Mouse (Mus musculus): ENCODE data around the gene Rbms1. TPM values are rescaled to one million over a fixed set of nuclear protein-coding genes. Genes with fewer than 3 reads are reported as not detected.

Rbms1 gene
- polyA plus RNA-seq, 1 experiment, result 252 TPM

DNA sequence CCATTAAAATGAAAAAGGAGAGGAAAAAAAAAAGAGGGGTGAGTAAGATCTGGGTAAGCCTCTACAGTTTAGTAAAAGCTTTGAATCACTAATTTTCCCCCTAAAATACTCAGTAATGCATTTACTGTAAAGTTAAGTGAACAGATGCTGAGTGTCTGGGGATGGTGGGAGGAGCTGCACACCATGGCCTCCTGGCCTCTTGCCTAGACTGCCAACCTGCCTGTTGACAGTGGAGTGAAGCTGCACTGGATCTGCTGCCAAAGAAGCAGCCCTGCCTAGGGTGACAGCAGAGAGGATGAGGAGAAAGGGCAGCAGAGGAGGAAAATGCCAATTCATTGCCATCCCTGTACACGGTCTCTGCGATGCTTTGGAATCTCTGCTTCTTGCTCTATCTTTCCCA, 99.2 kb downstream of the Rbms1 start:
- DNase-seq, result no peak
- peaks cover 38% of the 10 kb centered on the region for H3K4me1 ChIP-seq (ENCODE audit: control insufficient read depth, insufficient read depth, low read length)
- TF ChIP-seq POLR2A (IDR thresholded peaks at IDR 0.05; ENCODE audit: borderline replicate concordance, extremely low read depth, low read depth, low read length) (no peak), CTCF (IDR thresholded peaks at IDR 0.05; ENCODE audit: insufficient read depth, low read length) (no peak)
- 48% methylated on average over 2 of the region's 2 CpGs for WGBS
- no peak overlapping the region for H3K4me3 ChIP-seq (replicated peaks; ENCODE audit: extremely low read depth, low read depth, low read length)

DNA sequence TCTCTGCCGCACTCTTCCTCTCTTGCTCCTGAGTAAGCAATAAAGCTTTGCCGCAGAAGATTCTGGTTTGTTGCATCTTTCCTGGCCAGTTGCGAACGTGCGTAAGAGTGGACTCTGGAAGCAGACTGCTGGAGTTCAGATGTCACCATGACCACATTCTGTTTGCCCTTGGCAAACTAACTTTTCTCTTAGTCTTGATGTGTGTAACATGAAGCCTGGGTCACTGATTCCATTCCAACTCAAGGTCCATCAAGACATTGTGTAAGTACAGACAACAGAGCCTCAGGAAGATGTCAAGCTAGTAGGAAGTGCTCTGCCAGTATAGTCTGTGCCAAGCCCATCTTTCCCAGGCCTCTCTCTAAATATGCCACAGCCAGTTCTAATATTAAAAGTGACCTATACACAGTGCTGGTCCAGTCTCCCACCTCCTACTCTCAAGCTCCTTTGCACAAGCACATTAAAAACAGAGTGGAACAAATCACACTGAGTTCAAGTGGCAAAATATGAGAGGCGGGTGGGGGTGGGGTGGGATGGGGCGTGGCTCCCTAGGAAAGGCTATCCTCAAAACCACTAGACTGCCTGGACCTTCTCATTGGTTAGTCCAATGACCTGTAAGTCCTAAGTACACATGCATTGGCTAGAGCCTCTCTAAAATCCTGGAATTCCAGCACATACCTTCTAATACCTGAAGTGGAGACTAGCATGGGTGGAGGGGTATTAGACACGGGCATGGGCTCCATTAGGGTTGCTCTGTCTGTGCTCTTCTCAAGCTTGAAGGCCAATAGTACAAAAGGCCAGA, 99.9 kb downstream of the Rbms1 start:
- no peak for DNase-seq
- no peak for TF ChIP-seq CTCF (IDR thresholded peaks at IDR 0.05; ENCODE audit: insufficient read depth, low read length)
- H3K4me3 ChIP-seq (replicated peaks; ENCODE audit: extremely low read depth, low read depth, low read length), result no peak overlapping the region
- peaks cover 33% of the 10 kb centered on the region for H3K4me1 ChIP-seq (ENCODE audit: control insufficient read depth, insufficient read depth, low read length)
- 68% methylated on average over 8 of the region's 8 CpGs for WGBS

DNA sequence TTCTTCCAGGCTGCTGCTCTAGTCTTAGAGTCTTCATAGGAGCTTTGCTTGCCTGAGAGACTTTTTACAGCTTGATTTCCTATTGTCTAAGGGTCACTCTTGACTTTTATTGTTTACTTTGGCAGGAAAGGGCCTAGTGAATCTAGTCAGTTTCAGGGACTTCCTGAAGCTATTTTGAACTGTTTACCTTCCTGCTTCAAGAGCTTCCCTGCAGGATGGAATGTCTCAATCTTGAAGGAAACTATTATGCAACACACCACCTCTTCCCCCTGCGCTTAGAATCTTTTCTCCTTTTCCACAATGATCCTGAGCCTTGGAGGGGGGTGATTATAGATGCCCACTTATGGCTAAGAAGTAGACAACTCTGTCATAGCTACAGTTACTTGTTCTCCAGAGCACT, 104.9 kb downstream of the Rbms1 start:
- TF ChIP-seq POLR2A (IDR thresholded peaks at IDR 0.05; ENCODE audit: borderline replicate concordance, extremely low read depth, low read depth, low read length) (no peak), CTCF (IDR thresholded peaks at IDR 0.05; ENCODE audit: insufficient read depth, low read length) (no peak)
- Histone ChIP-seq H3K4me3 (replicated peaks; ENCODE audit: extremely low read depth, low read depth, low read length) (no peak overlapping the region), H3K4me1 (ENCODE audit: control insufficient read depth, insufficient read depth, low read length) (peaks cover 17% of the 10 kb centered on the region)
- 34% methylated on average over 1 of the region's 1 CpGs for WGBS
- DNase-seq, result no peak

DNA sequence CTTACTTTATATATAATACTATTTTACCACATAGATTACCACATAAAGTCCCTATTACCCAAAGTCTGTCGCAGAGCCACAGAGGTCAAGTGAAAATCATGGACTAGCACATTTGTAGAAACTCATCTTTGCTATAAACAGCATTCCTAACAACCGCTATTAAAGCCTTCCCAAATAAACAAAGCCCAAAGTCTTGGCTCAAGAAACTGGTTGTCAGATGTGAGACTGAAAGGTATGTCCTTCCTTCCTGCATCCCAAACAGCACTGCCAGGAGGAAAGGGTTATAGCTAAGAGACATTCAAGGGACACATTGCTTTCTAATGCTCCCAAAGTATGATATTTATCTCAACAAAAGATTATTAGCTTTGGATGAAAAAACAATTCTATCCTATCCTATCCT, 106.9 kb downstream of the Rbms1 start:
- WGBS, result 31% methylated on average over 2 of the region's 2 CpGs
- TF ChIP-seq CTCF (IDR thresholded peaks at IDR 0.05; ENCODE audit: insufficient read depth, low read length), result no peak
- TF ChIP-seq POLR2A (IDR thresholded peaks at IDR 0.05; ENCODE audit: borderline replicate concordance, extremely low read depth, low read depth, low read length), result no peak
- no peak overlapping the region for H3K4me3 ChIP-seq (replicated peaks; ENCODE audit: extremely low read depth, low read depth, low read length)
- peaks cover 22% of the 10 kb centered on the region for H3K4me1 ChIP-seq (ENCODE audit: control insufficient read depth, insufficient read depth, low read length)
- no peak for DNase-seq

DNA sequence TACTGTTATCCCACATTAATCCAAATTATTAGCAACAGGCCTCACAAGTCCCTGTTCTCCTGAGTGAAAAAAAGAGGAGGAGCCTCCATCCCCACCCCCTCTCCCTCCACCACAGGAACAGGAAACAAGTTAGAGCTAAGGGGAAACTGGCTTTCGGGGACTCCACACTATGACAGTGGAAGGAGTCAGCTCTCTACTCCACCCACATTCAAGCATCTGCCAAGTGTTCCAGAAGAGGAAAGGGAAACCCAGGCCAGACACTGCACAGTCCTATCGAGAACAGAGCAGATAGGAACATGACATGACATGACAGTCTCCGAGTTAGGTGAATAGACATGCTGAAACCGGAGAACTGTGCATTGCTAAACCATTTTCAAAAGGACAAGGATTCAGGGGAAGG, 108.0 kb downstream of the Rbms1 start:
- no peak for DNase-seq
- H3K4me3 ChIP-seq (replicated peaks; ENCODE audit: extremely low read depth, low read depth, low read length), result no peak overlapping the region
- 6% methylated on average over 4 of the region's 4 CpGs for WGBS
- TF ChIP-seq CTCF (IDR thresholded peaks at IDR 0.05; ENCODE audit: insufficient read depth, low read length) (no peak), POLR2A (IDR thresholded peaks at IDR 0.05; ENCODE audit: borderline replicate concordance, extremely low read depth, low read depth, low read length) (no peak)
- peaks cover 33% of the 10 kb centered on the region for H3K4me1 ChIP-seq (ENCODE audit: control insufficient read depth, insufficient read depth, low read length)

DNA sequence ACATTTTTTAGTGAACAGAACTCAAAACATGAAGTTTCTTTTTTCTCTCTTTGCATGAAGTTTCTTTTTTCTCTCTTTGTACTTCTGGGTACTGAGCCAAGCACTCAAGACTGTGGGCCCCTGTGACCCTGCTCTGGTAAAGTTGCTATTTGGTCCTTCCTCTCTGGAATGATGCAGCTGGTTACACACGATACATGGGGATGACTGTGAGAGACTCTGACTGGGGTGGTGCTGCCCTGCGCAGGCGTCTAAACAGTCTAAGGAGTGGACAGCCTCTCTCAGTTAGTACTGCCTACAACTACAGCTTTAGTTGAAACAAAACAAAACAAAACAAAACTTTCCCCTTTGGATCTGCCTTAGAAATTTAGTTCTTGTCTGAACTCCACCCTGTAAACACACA, 111.1 kb downstream of the Rbms1 start:
- TF ChIP-seq POLR2A (IDR thresholded peaks at IDR 0.05; ENCODE audit: borderline replicate concordance, extremely low read depth, low read depth, low read length), result no peak
- TF ChIP-seq CTCF (IDR thresholded peaks at IDR 0.05; ENCODE audit: insufficient read depth, low read length), result no peak
- DNase-seq, result no peak
- WGBS, result 29% methylated on average over 3 of the region's 3 CpGs
- no peak overlapping the region for H3K4me3 ChIP-seq (replicated peaks; ENCODE audit: extremely low read depth, low read depth, low read length)
- peaks cover 47% of the 10 kb centered on the region for H3K4me1 ChIP-seq (ENCODE audit: control insufficient read depth, insufficient read depth, low read length)

DNA sequence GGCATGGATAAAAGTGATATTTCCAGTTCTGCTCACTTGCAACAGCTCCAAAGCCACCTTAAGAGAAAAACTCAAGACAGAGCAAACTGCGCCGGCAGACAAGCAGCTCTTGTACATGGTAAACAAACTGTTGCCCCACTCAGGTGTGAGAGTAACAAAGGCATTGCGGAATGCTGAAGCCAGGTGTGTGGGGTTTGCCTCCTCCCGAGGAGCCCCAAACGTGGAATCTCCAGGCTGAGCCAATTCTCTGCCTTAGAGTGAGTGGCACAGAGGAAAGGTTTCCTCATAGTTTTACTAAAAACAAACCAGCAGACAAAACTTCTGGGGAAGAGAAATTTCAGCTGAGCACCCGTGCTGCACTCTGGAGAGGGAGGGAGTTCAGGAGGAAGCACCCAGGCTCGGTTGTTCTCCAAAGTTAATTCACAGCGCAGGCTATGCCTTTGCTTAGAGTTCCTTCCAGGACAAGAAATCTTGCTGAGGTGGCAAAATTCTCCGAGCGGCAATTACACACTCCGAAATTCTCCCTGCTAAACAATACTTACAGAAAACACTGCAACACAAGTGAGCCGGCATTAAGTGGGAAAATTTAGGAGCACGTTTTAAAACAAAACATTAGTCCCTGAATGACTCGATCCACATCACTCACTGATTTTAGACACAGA, 111.8 kb downstream of the Rbms1 start:
- TF ChIP-seq POLR2A (IDR thresholded peaks at IDR 0.05; ENCODE audit: borderline replicate concordance, extremely low read depth, low read depth, low read length) (no peak), CTCF (IDR thresholded peaks at IDR 0.05; ENCODE audit: insufficient read depth, low read length) (no peak)
- DNase-seq, result peak; percentile 60
- H3K4me1 ChIP-seq (ENCODE audit: control insufficient read depth, insufficient read depth, low read length), result peaks cover 43% of the 10 kb centered on the region
- H3K4me3 ChIP-seq (replicated peaks; ENCODE audit: extremely low read depth, low read depth, low read length), result no peak overlapping the region
- 40% methylated on average over 14 of the region's 14 CpGs for WGBS

DNA sequence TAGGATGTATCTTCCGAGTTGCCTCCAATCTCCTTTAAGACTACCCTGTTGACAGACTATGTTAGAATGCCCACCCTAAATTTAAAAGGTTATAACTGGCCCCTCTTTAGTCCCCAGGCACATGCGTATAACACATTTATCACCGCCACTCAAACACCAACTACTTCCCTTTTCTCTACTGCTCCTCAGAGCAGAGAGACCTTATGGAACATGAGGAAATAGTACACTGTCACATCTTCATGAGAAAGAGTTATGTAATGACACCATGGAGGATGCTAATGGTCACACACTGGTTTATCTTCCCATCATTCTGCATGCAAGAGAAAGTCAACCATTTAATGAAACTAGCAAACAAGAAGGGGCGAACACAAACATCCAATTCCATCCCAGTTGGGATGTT, 114.5 kb downstream of the Rbms1 start:
- Histone ChIP-seq H3K4me1 (ENCODE audit: control insufficient read depth, insufficient read depth, low read length) (peaks cover 43% of the 10 kb centered on the region), H3K4me3 (replicated peaks; ENCODE audit: extremely low read depth, low read depth, low read length) (no peak overlapping the region)
- no peak for TF ChIP-seq CTCF (IDR thresholded peaks at IDR 0.05; ENCODE audit: insufficient read depth, low read length)
- no peak for TF ChIP-seq POLR2A (IDR thresholded peaks at IDR 0.05; ENCODE audit: borderline replicate concordance, extremely low read depth, low read depth, low read length)
- no peak for DNase-seq
- WGBS, result 84% methylated on average over 4 of the region's 4 CpGs

DNA sequence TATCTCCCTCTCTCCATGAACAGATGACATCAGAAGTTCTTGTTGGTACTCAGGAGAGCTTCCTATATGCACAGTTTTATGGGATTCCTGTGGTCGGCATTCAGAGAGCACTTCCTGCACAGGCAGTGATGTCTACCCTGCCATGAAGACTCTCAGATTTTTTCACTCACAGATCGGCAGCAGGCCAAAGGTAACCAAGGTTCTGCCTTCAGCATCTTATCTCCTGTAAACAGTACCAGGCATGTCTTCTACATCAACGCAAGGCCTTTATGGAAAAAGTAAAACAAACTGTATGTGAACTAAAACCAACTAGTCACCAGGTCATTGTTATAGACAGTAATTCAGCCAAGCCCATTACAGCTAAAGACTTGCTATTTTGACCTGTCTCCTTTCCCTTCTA, 115.0 kb downstream of the Rbms1 start:
- TF ChIP-seq CTCF (IDR thresholded peaks at IDR 0.05; ENCODE audit: insufficient read depth, low read length) (no peak), POLR2A (IDR thresholded peaks at IDR 0.05; ENCODE audit: borderline replicate concordance, extremely low read depth, low read depth, low read length) (no peak)
- 52% methylated on average over 3 of the region's 3 CpGs for WGBS
- peaks cover 46% of the 10 kb centered on the region for H3K4me1 ChIP-seq (ENCODE audit: control insufficient read depth, insufficient read depth, low read length)
- no peak for DNase-seq
- H3K4me3 ChIP-seq (replicated peaks; ENCODE audit: extremely low read depth, low read depth, low read length), result no peak overlapping the region

DNA sequence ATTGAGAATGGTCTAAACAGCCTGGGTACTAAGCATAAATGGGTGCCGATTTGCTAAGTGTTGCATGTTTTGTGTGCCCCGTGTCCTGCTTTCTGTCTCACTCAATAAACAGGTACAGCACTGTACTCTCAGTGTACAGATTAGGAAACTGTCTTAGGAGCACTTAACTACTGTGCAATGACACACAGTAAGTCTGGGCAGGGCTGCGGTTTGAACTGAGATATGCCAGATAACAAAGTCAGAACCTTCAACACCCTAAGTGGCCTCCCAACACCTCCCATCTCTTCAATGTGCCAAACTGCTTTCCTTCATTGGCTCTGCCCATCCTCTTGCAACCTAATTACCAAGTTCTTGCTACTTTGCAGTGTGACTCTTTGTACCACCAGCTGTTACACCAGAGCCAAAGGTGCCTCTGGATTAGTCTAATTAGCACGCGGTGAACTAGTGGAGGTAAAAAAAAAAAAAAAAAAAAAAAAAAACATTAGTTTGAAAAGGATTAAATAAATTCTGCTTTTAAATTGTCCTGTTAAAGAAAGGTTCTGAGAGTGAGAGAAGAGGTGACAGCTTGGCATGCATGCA, 117.6 kb downstream of the Rbms1 start:
- no peak for DNase-seq
- TF ChIP-seq POLR2A (IDR thresholded peaks at IDR 0.05; ENCODE audit: borderline replicate concordance, extremely low read depth, low read depth, low read length), result no peak
- TF ChIP-seq CTCF (IDR thresholded peaks at IDR 0.05; ENCODE audit: insufficient read depth, low read length), result no peak
- Histone ChIP-seq H3K4me1 (ENCODE audit: control insufficient read depth, insufficient read depth, low read length) (peaks cover 42% of the 10 kb centered on the region), H3K4me3 (replicated peaks; ENCODE audit: extremely low read depth, low read depth, low read length) (no peak overlapping the region)
- WGBS, result 41% methylated on average over 5 of the region's 5 CpGs
